Mouse (Mus musculus) adrenal gland, adult 2 months (tissue): Measurements from ENCODE around the gene Pdcd6ip. TPM values are rescaled to one million over a fixed set of nuclear protein-coding genes. Genes with fewer than 3 reads are reported as not detected.
"Not testable (repeated sequence)": the region's sequence is repeated elsewhere in the genome, so short reads cannot be mapped to it uniquely, and the experiment has no call there.

Experiments
- DNase-seq: peaks from one replicate; pipeline ENCODE4 v3.0.0; 2021
- long read RNA-seq: library from polyadenylated mRNA; stranded (forward); transcript quantifications from one replicate; pipeline ENCODE4 v2.0.0, GENCODE M21; 2021
- polyA plus RNA-seq: library from polyadenylated mRNA; depleted of rRNA; stranded (reverse); fragments of >200 nt; gene quantifications from 2 replicates; pipeline ENCODE4 v1.2.3, GENCODE M21; 2012; rRNA removed
- total RNA-seq, 2 experiments: library from RNA; stranded (reverse); gene quantifications; 2 replicates each; pipeline ENCODE4 v1.2.3; 2021

Gene Pdcd6ip
- total RNA-seq (100 to 1,000 TPM; 159 to 172 TPM), polyA plus RNA-seq (336 and 349 TPM in 2 replicates)
- long read RNA-seq, full-length matches to known transcripts, result 88 of 133 reads
- long read RNA-seq, partial matches to known transcripts, result 14 of 133 reads
- long read RNA-seq, other reads (novel, unspliced or antisense), result 31 of 133 reads

GRCm38 (mm10) chr9:113707481-113708360 is at the start of gene Pdcd6ip:
Pdcd6ip (minus strand) TSS chr9:113708259.
- peak; percentile 95 for DNase-seq

DNA sequence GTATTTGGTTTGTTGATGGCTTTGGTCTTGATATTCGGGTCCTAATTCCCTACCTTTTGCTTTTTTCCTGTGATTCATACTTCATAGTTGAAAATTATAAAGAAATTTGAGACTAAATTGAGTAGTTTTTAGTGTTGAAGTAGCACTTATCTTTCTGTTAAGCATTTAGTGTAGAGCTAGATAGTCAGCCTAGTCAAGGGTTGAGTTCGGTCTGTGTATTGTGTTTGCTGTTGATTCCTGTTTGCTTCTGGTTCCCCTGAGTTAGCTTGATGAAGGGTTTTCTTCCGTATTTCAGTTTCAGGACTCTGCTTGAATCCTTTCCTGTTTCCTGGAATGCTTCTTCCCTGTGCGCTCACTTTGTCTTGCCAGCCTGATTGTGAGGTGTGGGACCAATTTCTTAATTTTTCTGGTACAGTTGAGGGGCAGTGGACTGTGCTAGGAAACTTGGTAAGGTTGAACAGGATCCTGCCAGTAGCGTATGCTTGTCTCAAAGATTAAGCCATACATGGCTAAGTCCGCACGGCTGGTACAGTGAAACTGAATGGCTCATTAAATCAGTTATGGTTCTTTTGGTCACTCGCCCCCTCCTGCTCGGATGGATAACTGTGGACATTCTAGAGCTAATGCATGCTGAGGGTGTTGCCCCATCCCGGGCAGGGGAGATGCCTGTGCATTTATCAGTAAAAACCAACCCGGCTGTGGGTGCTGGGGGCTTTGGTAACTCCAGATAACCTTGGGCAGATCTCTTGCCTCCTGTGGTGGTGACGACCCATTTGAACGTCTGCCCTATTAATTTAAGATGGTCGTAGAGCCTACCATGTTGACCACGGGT is 48.0 kb upstream of the Pdcd6ip start:
- DNase-seq, result no peak

GRCm38 (mm10) chr9:113749356-113749755 is 41.3 kb upstream of the Pdcd6ip start:
- DNase-seq, result peak; percentile 84

- DNase-seq, result peak; percentile 28
Observed at GRCm38 (mm10) chr9:113743291-113743690, 35.2 kb upstream of the Pdcd6ip start.

DNA sequence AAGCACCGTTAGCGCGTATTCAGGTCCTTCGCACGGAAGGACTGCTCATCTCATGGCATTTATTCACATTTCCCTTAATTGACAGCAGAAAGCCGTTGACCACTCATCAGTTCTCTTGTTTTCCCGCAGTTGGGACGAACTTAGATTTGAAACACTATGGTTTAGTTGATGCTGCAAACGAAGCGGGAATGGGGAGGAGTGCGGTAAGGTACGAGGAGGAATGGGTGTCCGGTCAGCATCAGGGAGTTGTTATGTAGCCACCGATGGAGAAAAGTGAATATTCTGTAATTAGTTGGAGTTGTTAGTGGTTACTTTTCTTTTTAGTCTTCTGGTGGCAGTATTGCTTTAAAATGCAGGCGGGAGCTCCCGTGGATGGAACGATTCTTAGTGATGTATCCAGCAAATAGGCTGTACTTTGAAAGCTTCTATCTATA is 34.3 kb upstream of the Pdcd6ip start:
- DNase-seq, result peak; percentile 26

DNA sequence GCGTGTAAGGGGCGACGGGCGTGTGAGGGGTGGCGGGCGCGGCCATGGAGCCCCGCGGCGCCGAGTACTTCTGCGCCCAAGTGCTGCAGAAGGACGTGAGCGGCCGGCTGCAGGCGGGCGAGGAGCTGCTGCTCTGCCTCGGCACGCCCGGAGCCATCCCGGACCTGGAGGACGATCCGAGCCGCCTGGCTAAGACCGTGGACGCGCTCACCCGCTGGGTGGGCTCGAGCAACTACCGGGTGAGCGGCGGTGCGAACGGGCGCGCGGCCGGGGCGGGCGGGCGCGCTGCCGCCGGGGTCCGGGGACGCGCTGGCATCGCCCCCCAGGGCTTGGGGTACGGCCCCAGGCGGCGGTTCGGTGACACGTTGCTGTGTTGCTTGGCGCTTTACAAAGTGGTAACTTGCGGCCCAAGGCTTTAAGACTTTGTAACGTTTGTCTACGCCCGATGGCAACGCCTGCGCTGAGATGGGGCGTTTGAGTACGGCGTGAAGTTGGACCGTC is 33.6 kb upstream of the Pdcd6ip start:
- peak; percentile 69 for DNase-seq

DNA sequence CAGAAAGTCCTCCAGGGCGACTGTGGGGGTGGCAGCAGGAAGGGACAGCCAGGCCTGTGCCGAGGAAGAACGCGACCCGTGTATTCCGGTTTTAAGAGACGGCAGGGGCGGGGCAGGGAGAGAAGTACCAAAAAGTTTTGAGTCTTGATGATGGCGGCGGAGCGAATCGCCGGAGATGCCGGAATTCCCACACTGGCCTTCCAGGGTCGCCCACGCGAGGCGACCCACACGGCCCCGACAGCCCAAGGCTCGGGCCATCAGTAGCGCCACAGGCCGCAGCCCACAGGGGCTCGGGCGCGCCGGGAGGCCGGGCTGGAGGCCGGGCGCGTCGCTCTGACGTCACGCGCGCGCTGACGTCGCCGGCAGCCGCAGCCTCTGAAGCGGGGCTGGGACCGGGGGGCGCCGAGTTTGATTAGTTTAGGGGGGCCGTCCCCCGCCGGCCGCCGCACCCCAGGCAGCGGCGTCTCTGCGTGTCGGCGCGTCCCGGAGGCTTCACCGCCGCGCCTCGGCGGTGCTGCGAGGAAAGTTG is 33.1 kb upstream of the Pdcd6ip start, which contains the start of gene Clasp2:
Clasp2 (plus strand) TSS at position 366 of the 529 bp plus-strand sequence.
- DNase-seq, result peak; percentile 90

- DNase-seq, result peak; percentile 35
Observed at GRCm38 (mm10) chr9:113738941-113739340, 30.9 kb upstream of the Pdcd6ip start.

DNA sequence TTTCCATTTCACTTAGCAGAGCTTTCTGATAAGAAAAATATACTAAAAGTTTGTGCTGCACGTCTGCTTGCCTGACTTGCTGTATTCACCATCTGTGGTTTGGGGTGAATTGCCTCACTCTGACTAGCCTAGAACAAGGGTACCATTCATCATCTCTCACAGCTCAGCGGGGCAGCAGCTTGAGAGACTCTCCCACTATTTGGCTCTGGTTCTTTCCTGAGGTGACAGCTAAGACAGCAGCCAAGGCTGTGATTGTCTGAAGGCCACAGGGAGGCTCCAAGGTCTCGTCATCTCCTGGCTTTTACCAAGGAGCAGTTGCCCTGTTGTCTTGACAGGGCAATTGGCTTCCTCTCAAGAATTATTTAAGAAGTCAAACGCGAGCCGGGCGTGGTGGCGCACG is 30.0 kb upstream of the Pdcd6ip start:
- peak; percentile 78 for DNase-seq

- no peak for DNase-seq
Observed at GRCm38 (mm10) chr9:113735920-113736319, 27.9 kb upstream of the Pdcd6ip start.

DNA sequence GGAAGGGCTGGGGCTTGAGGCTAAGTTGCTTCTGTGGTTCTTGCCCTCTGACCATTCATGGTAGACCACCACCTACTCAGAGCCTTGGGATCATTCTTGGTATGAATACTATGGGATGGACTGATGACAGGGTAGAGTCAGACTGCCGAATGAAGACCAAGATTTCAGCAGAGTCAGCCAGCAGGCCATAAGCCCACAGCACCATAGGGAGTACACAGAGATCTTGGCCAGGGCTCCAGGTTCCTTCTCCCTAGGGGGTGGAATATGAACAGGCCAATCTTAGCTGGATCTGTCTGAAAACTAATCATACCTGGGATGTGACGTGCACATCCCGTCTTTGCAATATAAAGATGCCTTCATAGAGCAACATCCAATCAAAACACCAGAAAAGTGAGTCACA is 23.5 kb upstream of the Pdcd6ip start:
- no peak for DNase-seq

DNA sequence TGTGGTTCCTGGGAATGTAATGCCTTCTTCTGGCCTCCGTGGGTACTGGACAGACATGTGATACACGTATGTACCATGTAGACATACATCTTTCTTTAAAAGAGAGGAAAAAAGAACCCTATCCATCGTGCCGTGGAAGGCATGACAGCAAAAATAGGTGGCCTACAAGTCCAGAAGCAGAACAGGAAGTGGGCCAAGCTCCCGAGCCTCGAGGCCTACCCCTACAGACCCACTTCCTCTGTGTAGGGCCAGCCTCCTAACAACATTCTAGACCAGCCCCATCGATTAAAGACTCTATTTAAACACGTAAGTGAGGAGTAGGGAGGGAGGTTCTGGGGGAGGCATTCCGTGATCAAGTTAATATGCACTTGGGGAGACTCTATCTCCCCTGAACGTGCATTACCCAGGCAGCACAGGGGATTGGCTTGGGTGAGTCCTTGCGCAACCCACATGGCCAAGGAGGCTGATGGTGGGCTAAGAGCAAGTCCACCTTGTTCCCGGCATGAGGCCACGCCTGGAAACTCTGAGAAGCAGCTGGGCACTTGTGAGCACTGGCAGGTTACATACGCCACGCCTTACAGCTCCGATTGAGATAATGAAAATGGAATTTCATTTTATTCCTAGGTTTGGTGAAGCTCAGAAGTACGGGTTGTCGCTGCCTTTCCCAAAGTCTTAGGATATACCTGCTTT is 19.1 kb upstream of the Pdcd6ip start:
- DNase-seq, result no peak

DNA sequence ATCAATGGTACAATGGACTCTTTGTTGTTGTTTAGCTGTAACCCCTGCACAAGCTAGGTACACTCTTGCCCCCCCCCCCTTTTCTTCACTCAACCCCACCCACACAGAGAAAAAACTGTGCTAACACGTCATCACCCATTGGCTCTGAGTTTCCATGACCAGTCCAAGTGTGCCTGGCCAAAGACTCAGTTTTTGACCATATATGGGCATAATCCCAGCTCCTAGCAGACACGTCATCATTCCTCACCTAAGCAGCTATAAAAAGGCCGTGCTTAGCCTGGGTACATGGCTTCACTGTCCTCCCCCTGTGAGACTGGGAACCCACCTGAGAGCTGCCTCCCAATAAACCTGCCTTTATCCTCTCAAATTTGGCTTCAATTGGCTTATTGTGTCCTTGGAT is 18.1 kb upstream of the Pdcd6ip start:
- DNase-seq, result no peak

GRCm38 (mm10) chr9:113725609-113726008 is 17.6 kb upstream of the Pdcd6ip start:
- DNase-seq, result not testable (repeated sequence)

DNA sequence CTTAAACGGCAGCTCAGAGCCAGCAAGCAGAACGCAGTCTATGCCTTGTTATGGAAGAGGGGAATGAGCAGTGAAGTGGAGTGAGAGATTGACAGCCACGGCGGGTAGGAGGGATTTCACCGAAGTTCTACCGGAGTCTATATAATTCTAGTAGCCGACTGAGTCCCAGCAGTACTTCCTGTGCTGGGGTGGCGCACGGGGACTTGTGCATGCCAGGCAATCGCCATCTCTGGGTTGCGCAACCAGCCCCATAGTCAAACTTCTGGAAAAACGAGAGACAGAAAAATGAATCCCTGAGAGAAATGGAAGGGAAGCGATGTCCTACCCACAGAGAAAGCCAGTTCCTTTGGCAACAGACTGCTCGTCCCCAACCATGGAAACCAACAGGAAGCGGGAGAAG is 16.6 kb upstream of the Pdcd6ip start:
- DNase-seq, result no peak

DNA sequence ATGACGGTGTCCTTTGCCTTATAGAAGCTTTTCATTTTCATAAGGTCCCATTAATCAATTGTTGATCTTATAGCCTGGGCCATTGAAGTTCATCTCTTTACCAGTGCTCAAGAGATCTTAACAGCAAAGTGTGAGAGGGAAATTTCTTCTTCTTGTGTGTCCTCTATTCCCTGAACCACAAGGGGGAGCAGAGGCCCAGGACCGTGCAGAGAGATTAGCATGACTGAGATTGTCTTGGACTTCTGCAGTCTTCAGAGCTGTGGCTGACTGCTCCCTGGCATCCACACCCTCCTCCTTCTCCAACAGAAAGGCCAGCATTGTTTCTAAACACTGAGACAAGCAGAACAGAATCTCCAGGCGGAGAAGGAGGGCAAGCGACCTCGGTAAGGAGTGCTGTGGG is 11.0 kb upstream of the Pdcd6ip start:
- peak; percentile 57 for DNase-seq

- DNase-seq, result no peak
Observed at GRCm38 (mm10) chr9:113710871-113711270, 2.8 kb upstream of the Pdcd6ip start.

GRCm38 (mm10) chr9:113708361-113709280 is 562 bp upstream of the Pdcd6ip start:
- DNase-seq, result no peak

DNA sequence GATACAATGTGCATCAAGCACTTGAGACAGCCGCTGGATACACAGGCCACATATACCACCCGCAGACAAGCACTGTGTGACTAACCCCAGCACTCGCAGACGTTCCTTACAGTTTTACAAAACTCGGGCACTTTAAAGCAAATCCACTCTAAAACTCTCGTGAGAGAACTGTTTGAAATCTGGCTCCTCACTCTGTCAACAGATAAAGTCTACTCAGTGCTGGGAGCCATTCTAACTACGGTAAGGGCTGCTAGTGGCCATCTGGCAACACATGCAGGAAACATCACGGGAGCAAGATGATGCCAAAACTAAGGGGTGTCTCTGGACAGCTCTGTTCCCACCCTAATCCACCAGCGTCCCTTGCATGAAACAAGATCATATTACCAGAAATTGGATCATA is 1.2 kb downstream of the Pdcd6ip start:
- no peak for DNase-seq

DNA sequence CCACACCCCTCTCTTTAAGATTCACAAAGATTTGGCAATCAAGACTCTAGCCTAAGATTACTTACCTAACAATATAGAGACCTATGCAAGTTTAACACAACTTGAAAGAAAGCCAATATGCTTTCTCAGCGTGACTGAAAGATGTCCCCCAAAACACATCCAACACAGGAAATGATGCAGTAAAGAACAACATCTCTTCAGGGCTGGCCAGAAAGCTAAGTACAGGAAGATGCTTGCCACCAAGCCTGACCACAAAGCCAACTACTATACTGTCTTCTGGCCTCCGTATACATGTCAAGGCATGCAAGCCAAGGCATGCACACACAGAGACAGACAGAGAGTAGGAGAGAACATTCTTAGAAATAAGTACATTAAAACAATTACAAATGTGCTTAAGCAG is 2.0 kb downstream of the Pdcd6ip start:
- no peak for DNase-seq
